Mouse (Mus musculus) bone marrow, adult 2 months (tissue): ENCODE data around the gene Rsph10b.

Source experiments
- CTCF ChIP-seq: fragments of 200-500 bp; IDR thresholded peaks from 2 replicates; pipeline ENCODE4 v1.5.1; 2011; ENCODE audit warnings: low read length, control low read depth; ENCODE audit not compliant: control insufficient read depth, insufficient read depth
- POLR2A ChIP-seq: fragments of 200-500 bp; IDR thresholded peaks from 2 replicates; pipeline ENCODE4 v1.6.1; 2011; ENCODE audit warnings: low read depth, mild to moderate bottlenecking, control low read depth, low read length, borderline replicate concordance; ENCODE audit not compliant: control insufficient read depth

GRCm38 (mm10) chr5:143885274-143885673 is 47.6 kb upstream of the Rsph10b start:
- no peak for TF ChIP-seq POLR2A
- no peak for TF ChIP-seq CTCF
